Mouse (Mus musculus) lung, embryonic 14.5 days (tissue): Measurements from ENCODE around the gene Igsf6. TPM values are rescaled to one million over a fixed set of nuclear protein-coding genes. Genes with fewer than 3 reads are reported as not detected.
A peak's percentile ranks its signal among the peaks of the same experiment; 100 is the strongest.

Source experiments
- ATAC-seq: fragments of 200-750 bp; cut with Nextera tagmentation; 2 replicates; pipeline ENCODE4 v1.8.0; 2017; ENCODE audit warnings: mild to moderate bottlenecking, moderate TSS enrichment, moderate library complexity; ENCODE audit not compliant: insufficient read depth
- DNase-seq: peaks from one replicate; pipeline ENCODE4 v3.0.0-alpha.2; 2015
- H3K27ac ChIP-seq: fragments of 300-500 bp; sonication (generic); 2 replicates; pipeline ENCODE4 v1.5.1; 2014; ENCODE audit warnings: low read depth, mild to moderate bottlenecking, moderate library complexity
- H3K27me3 ChIP-seq: fragments of 300-500 bp; sonication (generic); 2 replicates; pipeline ENCODE4 v1.6.1; 2014; ENCODE audit warnings: low read length, control low read depth; ENCODE audit not compliant: insufficient read depth
- H3K36me3 ChIP-seq: fragments of 300-500 bp; sonication (generic); 2 replicates; pipeline ENCODE4 v1.6.1; 2014; ENCODE audit warnings: control low read depth; ENCODE audit not compliant: insufficient read depth
- H3K4me1 ChIP-seq: fragments of 300-500 bp; sonication (generic); 2 replicates; pipeline ENCODE4 v1.6.1; 2014; ENCODE audit warnings: antibody characterized with exemption, control low read depth; ENCODE audit not compliant: insufficient read depth
- H3K4me2 ChIP-seq: fragments of 300-500 bp; sonication (generic); 2 replicates; pipeline ENCODE4 v1.6.1; 2014; ENCODE audit warnings: mild to moderate bottlenecking
- H3K4me3 ChIP-seq: fragments of 300-500 bp; sonication (generic); 2 replicates; pipeline ENCODE4 v1.5.1; 2014; ENCODE audit warnings: low read depth, low read length
- H3K9ac ChIP-seq: fragments of 300-500 bp; sonication (generic); 2 replicates; pipeline ENCODE4 v1.6.1; 2014
- H3K9me3 ChIP-seq: fragments of 300-500 bp; sonication (generic); 2 replicates; pipeline ENCODE4 v1.6.1; 2016; ENCODE audit warnings: low read depth, low read length, control low read depth
- CTCF ChIP-seq: IDR thresholded peaks from 2 replicates; pipeline ENCODE4 v1.5.1; 2016; ENCODE audit warnings: antibody characterized with exemption, low read depth
- WGBS: fragments of 180-500 bp; shearing (Covaris S2); extraction: QIAGEN DNeasy Blood & Tissue Kit; methylation state at CpG from one replicate; pipeline ENCODE4 v1.1.7; 2014; 5-methylcytosine and 5-hydroxymethylcytosine counted together
- polyA plus RNA-seq: library from polyadenylated mRNA; unstranded; fragments of >200 nt; fragmentation: Nextera tagmentation; extraction: Ambion mirVana; gene quantifications from 2 replicates; pipeline ENCODE4 v1.2.1, GENCODE M21; 2014

Gene Igsf6
- polyA plus RNA-seq, 1 experiment from 2014 or later, result 1.8 TPM

DNA sequence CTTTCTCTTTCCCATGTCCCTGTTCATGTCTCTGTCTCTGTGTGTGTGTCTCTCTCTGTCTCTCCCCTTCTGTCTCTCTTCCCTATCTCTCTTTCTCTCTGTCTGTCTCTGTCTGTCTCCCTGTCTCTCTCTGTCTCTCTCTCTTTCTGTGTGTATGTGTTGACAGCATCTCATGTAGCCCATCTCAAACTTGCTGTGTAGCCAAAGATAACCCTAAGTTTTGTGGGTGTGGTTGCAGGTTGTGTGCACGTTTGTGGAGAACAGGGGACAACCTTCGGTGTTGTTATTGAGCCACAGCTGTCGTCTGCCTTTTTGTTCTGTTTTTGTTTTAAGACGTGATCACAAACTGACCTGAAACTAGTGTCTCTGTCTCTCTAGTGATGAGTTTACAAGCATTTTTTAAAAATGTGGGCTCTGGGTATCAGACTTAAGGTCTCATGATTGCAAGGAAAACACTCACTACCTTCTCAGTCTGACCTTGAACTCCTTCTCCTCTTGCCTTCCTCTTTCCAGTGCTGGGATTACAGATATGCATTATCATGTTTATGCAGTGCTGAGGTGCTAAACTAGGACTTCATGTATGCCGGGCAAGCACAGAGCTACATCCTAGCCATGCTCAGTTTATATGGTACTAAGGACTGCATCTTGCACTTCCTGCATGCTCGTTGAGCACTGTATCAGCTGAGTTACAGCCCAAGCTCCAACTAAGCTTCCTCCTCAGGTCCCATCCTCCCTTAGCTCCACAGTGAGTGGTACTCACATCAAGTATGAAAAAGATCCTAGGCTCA lies 49.0 kb downstream of the Igsf6 start:
- Histone ChIP-seq H3K9me3 (no peaks in the 10 kb centered on the region), H3K4me2 (no peak overlapping the region), H3K9ac (no peak overlapping the region), H3K4me3 (no peak overlapping the region), H3K4me1 (no peaks in the 10 kb centered on the region), H3K36me3 (no peaks in the 10 kb centered on the region), H3K27ac (no peak overlapping the region), H3K27me3 (no peaks in the 10 kb centered on the region)
- TF ChIP-seq CTCF, result no peak
- ATAC-seq (no peak), DNase-seq (no peak)
- WGBS, result 54% methylated on average over 6 of the region's 6 CpGs

DNA sequence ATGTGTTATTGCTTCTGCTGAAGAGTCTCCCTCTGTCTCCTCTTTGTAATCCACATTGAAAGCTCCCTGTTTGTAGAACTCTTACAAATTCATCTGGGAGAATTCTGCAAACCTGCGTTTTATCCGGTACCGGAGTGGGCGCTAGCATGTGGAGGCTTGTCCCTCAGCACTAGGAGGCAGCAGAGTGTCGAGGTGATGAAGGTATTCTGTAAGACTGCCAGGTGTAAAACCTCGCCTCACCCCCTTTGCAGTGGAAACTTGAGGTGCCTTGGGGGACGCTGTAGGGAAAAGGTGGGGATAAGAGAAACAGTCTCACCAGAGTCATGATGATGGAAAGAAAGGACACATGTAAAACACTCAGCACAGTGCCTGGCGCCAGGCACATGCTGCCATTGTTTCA lies 54.1 kb downstream of the Igsf6 start:
- Histone ChIP-seq H3K4me2 (no peak overlapping the region), H3K9me3 (no peaks in the 10 kb centered on the region), H3K9ac (no peak overlapping the region), H3K4me3 (no peak overlapping the region), H3K27me3 (no peaks in the 10 kb centered on the region), H3K36me3 (no peaks in the 10 kb centered on the region), H3K4me1 (no peaks in the 10 kb centered on the region), H3K27ac (no peak overlapping the region)
- DNase-seq, result peak; percentile 15
- no peak for ATAC-seq
- 34% methylated on average over 8 of the region's 8 CpGs for WGBS
- TF ChIP-seq CTCF, result peak; percentile 46

GRCm38 (mm10) chr7:121018778-121019177 lies 55.6 kb downstream of the Igsf6 start:
- Histone ChIP-seq H3K4me3 (no peak overlapping the region), H3K4me2 (no peak overlapping the region), H3K27ac (no peak overlapping the region), H3K9ac (no peak overlapping the region), H3K27me3 (no peaks in the 10 kb centered on the region), H3K9me3 (no peaks in the 10 kb centered on the region), H3K36me3 (no peaks in the 10 kb centered on the region), H3K4me1 (no peaks in the 10 kb centered on the region)
- ATAC-seq, result no peak
- WGBS, result 80% methylated on average over 3 of the region's 3 CpGs
- DNase-seq, result no peak
- no peak for TF ChIP-seq CTCF

- Histone ChIP-seq H3K27ac (no peak overlapping the region), H3K4me3 (no peak overlapping the region), H3K4me2 (no peak overlapping the region), H3K36me3 (no peaks in the 10 kb centered on the region), H3K27me3 (peaks cover 4% of the 10 kb centered on the region; the same call in 1 of the 2 replicates), H3K9me3 (no peaks in the 10 kb centered on the region), H3K9ac (no peak overlapping the region), H3K4me1 (no peaks in the 10 kb centered on the region)
- ATAC-seq (peak; percentile 70; the same call in 1 of the 2 replicates), DNase-seq (peak; percentile 8)
- WGBS, result 63% methylated on average over 10 of the region's 10 CpGs
- no peak for TF ChIP-seq CTCF
These were observed 59.9 kb downstream of the Igsf6 start for GRCm38 (mm10) chr7:121014486-121014885.

Other genes starting within 250 kb of the Igsf6 start
- gene Eef2k, start 231.7 kb downstream of the Igsf6 start, polyA plus RNA-seq, result 11.2 and 13.0 TPM in 2 replicates
- 24.3 and 24.6 TPM in 2 replicates for gene Polr3e, start 156.8 kb downstream of the Igsf6 start, polyA plus RNA-seq
- 13.4 and 13.5 TPM in 2 replicates for gene Cdr2, start 92.3 kb downstream of the Igsf6 start, polyA plus RNA-seq
- 0.14 TPM in 1 of 2 replicates, not detected in the other for gene Mfsd13b, start 92.1 kb downstream of the Igsf6 start, polyA plus RNA-seq
- 166 and 180 TPM in 2 replicates for gene Mettl9, start 40.1 kb downstream of the Igsf6 start, polyA plus RNA-seq
- 0.14 TPM in 2 replicates for gene Otoa, start 7.1 kb upstream of the Igsf6 start, polyA plus RNA-seq